Mouse (Mus musculus) left cerebral cortex, adult 11 months (tissue): ENCODE measurements at regions not wholly inside any gene's neighbourhood (a gene's known extent, or its start where the extent isn't known, plus 50 kb on each side); places are given as distances from the start of the nearest gene placed in this dataset.

Experiments
- DNase-seq: peaks from one replicate; pipeline ENCODE4 v3.0.0; 2022; ENCODE audit warnings: low spot score

GRCm38 (mm10) chr6:31083701-31084100 is 124.8 kb upstream of the Klf14 start:
- DNase-seq = no peak

- no peak for DNase-seq
These were observed 126.3 kb upstream of the Klf14 start for GRCm38 (mm10) chr6:31085063-31085759.

DNA sequence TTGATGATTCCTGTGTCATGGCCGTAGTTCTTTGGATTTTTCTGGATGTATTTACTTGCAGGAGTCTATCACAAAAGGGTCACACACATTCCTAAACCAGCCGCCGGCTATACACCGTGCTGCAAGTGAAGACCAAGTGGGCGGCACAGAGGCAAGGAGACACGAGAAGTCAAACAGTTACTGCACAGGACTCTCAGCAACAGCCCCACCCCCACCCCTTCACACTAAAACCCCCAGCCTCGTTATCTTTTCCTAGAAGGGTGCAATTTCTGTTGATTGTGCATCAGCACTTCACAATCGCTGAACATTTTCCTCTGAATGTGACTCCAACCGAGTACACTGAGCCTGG is 126.9 kb upstream of the Klf14 start:
- no peak for DNase-seq

GRCm38 (mm10) chr6:31086283-31086682 is 127.4 kb upstream of the Klf14 start:
- DNase-seq = no peak

- DNase-seq = no peak
These were observed 128.0 kb upstream of the Klf14 start for GRCm38 (mm10) chr6:31086798-31087360.

DNA sequence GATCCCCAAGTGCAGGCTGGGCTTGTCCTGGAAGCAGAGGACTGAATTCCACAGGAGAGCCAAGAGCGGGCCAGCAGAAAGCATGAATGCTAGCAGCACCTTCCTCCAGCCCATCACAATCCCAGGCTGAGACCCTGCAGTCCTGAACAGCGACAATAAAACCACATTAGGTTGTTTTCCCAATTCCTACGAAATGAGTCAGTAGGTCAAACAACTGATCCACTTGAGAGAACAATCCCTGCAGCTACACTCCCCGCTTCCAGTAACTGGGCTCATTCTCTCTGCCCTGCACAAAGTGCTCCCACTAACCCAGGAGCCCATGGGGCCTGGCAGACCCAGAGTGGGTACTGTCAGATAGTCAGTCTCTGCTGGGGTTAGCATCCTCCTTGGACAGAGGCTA is 128.6 kb upstream of the Klf14 start:
- no peak for DNase-seq

DNA sequence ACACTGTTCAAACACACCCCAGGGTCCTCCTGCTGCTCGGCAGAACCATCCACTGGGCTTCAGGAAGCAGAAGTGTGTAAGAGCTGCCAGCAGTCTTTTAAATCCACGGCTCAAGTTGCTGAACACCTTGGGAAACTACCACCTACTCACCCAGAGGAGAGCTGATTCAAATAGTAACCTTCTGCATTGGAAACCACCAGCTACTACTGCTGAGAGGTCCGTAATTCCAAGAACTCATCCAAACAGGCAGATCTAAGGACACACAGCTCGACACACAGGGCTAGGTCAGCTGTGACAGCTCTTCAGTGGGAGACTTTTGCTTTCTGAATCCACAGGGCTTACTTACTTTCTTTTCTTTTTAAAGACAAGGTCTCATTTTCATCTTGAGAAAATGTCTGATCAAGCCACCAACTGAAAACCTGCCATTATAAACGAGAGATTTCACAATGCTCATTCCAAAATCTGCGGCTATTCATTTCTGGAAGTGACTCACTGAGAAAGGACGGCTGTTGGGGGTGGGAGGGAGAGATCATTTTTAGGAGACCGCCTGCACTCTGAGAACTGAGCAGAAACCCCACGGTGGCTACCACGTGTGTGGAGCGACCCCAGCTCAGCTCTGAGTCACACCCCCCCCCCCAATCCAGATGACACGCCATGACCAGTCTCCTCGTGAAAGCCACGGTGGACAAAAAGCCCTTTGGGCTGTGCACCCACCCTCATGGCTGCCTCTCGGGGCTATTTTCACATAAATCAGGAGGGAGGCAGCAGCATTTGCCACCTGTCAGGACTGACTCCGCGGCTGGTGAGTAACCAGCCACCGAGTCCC is 129.5 kb upstream of the Klf14 start:
- no peak for DNase-seq

DNA sequence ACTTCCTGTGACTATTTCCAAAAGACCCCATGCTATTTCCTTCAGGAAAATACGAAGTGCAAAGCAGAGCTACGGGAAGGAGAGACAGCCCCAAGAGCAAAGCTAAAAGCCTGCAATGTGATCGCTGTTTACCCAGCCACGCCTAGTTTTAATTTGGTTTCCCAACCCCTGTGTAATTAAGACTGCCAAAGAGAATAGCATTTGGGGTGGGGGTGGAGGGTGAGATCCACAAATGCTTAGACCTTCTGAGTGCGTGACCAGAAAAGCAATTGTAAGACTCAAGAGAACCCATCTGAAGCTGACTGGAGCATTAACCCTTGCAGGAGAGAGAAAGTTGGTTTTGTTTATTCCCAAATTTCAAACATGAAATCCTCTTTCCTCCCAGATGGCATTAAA is 130.1 kb upstream of the Klf14 start:
- no peak for DNase-seq

GRCm38 (mm10) chr6:31090288-31090687 is 131.4 kb upstream of the Klf14 start:
- no peak for DNase-seq

DNA sequence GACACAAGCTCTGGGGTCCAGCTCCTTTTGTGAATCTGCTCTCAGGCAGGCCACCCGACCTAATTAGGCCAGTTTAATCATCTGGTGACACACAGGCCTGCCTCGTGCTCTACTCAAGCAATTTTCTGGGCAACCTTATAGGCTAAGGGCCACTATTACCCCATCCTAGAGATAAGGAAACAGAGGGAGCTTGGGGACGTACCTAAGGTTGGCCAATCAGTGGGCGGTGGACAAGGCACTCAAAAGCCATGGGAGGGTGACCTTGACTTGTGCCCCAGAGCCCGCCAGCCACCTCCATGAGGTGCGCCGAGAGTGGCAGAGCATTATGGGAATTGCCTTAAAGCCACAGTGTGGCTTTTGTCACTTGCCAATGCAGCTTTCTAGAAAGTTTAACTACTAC is 131.9 kb upstream of the Klf14 start:
- no peak for DNase-seq

DNA sequence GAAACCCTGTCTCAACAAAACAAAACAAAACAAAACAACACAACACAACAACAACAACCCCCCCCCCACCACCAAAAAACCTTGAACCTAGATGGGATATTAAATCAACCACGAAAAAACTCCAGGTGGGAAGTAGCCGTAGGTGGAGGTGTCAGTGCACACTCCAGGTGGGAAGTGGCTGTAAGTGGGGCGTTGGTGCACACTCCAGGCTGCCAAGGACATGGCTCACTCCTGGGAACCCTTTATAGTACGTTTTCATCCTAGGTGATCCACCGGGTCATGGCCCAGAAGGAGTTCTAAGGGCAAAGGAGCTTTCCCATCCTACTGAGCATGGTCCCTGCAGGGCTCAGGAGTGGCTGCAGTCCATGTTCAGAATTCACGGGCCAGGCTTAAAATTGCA is 133.4 kb upstream of the Klf14 start:
- DNase-seq = no peak

DNA sequence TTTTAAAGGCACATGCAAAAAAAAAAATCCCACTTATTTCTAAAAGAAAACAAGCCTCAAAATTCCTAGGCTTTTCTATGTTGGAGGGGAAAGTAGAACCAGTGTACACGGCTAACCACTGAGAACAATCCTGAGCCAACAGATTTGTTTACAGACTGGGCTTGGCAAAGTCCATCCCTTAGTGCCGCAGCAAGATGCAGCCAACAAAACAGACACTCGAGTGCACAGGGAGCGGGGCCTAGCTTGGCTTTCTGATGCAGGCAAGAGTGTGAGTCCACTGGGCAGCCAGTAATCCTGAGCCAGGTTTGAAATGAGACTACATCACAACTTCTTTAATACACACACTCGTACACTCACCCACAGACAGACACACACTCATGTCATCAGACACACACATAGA is 133.9 kb upstream of the Klf14 start:
- DNase-seq = no peak

- no peak for DNase-seq
These were observed 137.3 kb upstream of the Klf14 start for GRCm38 (mm10) chr6:31095943-31096714.

- DNase-seq = no peak
These were observed 137.9 kb upstream of the Klf14 start for GRCm38 (mm10) chr6:31096787-31097186.

GRCm38 (mm10) chr6:31097254-31097653 is 138.4 kb upstream of the Klf14 start:
- no peak for DNase-seq

- no peak for DNase-seq
These were observed 139.2 kb upstream of the Klf14 start for GRCm38 (mm10) chr6:31098106-31098505.

DNA sequence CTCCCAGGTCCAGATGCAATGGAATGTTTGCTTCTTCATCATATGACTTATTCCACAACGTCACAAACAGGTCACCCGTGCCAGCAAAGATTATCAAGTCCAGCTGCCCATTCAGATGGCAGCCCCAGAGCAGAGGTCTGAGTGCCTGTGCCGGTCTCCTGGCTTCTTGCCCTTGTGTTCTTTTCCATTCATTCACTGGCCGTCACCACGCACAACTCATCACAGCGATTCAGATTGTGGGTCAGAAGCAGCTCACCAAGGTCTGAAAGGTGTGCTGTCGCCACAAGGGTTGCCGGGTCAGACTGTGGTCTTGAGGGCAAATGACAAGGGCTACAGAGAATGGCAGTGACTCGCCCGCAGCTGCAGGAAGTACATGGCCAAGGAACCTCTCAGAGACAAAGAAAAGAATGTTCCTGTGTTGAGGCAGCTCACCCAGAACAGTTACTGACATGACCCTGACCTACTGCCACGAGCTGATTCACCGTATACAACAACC is 141.3 kb upstream of the Klf14 start:
- DNase-seq = no peak

DNA sequence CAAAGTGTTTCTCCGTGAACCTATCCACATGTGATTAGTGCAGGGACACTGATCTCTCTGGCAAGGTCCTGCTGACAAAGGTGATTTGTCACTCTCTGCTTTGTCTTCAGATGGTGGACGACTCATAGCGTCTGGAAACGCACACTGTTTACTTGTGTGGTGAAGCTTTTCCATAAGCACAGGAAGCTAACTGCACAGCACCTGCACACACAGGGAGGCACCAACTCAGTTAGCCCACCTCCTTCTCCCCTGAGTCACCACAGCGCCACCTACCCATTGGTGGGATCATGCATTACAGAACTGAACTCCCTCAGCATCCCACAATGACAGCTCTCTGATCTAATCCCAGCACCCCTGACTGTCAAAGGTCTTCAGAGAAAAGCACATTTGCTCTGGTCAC is 141.9 kb upstream of the Klf14 start:
- no peak for DNase-seq

DNA sequence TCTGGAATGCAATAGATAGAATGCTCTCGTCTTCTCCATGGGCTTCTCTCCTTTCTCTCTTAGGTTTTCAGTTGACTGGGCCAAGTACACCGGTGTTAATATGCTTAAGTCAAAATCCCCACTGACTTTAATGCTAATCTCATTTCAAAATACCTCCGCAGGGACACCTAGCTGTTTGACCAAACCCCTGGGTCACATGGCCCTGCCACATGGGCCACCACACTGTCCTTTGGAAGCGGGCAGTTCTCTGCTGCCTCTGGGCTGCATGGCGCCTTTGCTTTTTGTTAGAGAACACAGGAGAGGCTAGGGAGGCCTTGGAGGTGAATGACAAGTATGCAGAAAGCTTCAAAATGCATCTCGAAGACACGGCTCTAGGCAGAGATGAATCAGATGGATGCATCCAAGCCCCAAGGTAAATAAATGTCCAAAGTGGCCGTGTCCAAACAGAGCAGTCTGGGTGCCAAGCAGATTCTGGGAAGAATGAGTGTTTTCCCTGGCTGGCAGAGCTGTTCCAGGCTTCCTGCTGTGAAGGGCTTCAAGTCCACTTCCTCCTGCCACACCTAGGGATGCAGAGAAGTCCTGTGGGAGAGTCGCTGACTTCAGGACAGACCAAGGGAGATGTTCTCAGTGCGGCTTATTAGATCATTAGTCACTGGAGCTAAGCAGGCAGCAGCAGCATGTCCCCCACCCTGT is 147.4 kb upstream of the Klf14 start:
- no peak for DNase-seq

DNA sequence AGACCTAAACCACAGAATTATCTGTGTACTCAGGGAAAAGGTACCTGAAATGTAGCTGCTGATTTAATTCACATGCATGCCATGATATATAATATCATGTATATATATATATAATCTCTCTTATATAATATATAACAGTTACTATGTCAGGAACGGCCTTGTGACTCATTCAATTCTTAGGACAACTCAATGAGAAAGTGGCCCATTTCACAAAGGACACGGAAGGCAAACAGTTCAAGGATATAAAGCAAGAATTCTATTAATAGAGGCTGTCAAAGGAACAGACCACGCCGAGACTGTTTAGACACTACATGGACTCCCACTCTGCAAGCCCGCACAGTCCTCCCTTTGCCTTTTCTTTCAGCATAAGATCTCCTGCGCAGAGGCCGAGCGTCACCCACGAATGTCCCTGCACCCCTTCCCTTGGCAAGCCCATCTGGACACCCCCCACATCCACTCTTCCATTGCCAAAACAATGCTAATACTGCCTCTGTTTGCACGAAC is 148.0 kb upstream of the Klf14 start:
- DNase-seq = no peak

DNA sequence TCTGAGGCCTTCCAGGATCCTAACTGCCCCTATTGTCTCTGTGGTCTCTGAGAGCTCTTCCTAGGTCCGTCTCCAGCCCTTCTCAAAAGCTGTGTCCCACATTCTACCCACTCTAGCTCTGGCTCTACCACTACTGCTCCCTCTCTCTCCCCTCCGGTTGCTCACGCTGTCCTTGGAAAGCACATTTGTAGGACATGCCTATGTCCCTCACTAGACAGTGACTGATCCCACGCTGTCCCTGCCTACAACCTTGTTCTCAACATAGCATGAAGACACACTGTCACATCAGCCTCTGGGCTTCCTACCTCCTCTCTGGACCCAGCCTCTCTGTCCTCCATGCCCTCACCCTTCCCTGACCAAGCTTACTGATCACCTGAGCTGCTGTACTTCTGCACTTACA is 148.5 kb upstream of the Klf14 start:
- DNase-seq = no peak
